Mouse (Mus musculus) skeletal muscle tissue, adult 2 months (tissue): ENCODE measurements around the gene Smtnl2.
"Not testable (repeated sequence)": the region's sequence is repeated elsewhere in the genome, so short reads cannot be mapped to it uniquely, and the experiment has no call there.

ENCODE experiments used
- DNase-seq: peaks from one replicate; pipeline ENCODE4 v3.0.0-alpha.2; 2012; ENCODE audit warnings: low read depth, low spot score

Smtnl2 gene

DNA sequence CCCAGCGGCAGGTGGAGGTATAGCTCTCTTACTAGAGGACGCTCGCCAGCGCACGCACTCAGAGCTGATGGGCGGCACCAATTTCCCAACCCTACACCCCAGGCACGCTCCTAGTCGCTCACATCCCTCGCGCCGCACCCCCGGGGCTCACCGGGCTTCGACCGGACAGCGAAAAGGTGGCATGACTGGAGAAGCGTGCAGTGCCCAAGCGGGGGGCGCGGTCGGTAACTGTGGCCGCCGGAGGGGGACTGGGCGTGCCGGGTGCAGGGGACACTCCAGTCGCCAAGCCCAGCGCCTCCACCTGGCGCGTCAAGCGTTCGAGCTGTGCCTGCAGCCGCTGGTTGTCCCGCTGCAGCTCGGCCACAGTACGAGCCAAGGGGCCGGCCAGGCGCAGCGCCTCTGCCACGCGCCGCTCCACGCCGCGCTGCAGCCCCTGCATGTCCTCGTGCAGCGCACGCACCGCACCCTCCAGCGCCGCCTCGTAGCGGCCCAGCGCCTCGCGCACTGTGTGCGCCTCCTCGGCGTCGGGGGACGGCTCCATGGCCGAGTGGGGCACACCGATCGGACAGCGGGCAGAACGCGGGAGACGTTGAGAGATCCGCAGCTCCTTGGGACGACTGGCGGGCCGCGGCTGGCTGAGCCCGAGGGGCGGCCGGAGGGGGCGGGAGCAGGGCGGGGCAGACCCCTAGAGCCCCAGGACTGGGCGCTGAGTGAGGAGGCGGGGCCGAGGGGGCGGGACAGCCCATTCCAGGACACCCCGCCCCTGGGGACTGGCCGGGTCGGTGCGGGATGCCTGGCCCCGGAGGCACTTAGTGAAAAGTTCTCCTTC lies at the start of gene Smtnl2:
TSS of gene Smtnl2 (minus strand) at position 621 of the 829 bp plus-strand sequence.
- DNase-seq = peak; percentile 83

DNA sequence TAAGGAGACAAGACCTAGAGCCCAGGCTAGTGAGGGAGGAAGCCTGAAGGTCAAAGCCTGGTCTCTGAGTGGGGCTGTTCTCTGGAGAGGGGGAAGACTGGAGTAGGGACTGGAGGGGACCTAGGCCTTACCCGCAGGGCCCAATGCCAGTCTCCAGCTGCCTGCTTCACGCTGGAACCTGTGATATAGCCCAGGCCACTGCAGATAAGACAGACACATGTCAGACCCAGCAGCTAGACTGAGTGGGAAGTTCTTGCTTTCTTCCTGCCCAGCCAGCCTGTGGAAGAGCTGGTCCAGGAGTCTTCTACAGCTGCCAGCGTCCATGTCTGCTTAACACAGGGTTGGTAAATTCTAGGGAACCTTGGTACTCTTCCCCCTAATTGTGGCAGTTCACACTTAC lies 47.0 kb upstream of the Smtnl2 start:
- no peak for DNase-seq

DNA sequence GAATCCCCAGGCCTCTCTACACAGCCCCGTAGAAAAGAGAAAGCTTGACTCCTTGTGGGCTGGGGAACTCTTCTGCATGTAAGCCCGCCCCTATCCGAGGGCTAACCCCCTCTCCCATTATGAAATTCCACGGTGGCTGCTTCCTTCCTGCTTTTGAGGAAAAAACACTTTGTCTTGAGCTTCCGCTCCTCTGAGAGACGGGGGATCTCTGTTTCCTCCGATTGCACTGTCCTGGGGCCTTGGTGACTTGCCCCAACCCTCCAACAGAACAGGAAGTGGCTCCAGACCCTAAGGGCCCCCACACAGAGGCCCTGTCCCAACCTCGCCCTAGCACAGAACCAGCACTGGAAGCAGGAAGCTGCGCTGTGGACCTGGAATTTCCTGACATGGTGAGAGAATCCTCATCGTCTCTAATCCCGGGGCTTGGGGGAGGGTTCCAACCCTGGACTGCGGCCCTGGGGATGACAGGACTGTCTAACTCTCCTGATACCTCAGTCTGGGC lies 46.5 kb upstream of the Smtnl2 start:
- no peak for DNase-seq

DNA sequence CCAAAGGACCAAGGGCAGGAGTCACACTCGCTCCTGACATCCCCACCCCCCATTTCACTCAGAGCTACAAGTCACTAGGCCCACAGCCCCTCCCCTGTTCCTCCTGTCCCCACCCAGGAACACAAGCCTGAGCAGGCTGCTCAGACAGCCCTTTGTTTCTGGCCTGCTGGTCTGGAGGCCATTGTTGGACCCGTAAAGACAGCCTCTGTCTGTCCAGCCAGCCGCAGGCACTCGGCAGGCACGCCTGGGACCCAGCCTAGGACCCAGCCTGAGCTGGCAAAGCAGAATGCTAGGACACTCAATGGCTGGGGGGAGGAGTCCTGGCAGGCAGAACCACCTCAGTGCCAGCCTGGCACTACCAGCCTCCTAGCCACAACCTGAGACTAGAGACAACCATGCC lies 44.2 kb upstream of the Smtnl2 start:
- no peak for DNase-seq

DNA sequence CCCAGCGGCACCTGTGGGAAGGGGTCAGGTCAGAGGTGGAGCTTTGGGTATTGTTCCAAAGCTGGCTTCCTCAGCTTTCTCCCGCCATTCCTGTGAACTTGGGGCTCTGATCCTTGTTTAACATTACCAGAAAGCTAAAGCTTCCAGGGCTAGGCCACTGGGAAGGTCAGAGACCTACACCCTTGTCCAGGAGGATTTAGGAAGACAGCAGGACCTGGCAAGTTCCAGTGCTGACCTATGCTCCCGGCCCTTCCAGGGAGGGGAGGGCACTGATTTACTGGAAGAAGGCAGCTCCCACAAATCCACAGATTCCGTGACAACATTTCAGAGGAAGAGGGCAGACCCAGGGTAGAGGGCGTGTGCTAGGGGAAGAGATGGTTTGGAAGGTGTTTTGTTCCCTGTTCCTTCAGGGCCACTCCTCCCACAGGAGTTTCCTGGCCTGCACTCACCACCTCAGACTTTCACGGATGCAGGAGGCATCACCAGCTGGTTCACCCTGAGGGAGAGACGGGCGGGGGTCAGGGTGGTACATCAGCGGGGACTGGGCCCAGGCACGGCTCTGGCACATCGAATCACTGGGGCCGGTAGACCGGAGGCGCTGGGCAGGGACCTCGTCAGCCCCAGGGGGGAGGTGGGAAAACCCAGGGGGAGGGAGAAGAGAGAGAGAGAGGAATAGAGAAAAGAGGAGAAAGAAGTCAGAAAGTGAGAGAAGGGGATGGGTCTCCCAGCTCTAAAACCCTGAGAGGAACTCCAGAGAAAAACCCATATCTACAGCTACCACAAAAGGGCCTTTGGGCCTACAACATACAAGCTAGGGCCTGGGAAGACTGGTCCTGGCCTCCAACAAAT lies 41.8 kb upstream of the Smtnl2 start:
- DNase-seq = no peak

DNA sequence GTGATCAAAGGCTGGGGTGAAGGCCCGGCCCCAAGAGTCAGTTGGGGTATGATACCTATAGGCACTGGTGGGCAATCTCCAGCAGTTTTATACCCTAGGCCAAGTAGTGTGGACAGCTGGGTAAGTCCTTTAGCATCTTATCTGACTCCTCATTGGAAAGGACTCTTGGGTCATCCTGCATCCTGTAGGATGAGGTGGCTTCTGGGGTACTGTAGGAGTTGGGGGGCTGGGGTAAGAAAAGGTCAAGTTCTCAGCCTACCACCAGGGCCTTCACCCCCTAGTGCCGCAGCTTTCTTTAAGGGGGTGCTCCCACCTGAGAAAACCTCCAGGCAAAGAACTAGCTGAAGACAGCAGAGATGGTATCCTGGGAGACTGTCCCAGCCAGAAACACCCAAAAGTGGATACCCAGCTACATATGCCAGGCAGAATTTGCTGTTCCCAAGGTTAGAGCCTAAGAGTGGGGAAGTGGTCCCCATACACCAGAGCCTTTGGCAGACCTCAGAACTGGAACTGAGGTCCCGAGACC lies 40.7 kb upstream of the Smtnl2 start:
- no peak for DNase-seq

DNA sequence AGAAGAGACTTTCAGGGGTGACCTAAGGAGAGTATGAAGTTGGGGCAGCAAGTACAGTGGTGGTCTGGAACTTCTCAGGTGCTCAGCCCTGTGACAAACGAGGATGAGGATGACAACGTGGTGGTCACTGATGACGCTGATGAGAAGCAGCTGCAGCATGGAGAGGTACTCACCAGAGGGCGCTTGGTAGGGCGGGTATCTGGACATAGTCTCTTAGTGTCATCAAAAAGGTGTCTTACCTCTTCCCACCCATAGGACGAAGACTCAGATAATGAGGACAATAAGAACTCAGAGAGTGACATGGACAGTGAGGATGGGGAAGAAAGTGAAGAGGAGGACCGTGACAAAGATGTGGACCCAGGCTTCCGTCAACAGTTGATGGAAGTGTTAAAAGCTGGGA lies 36.0 kb upstream of the Smtnl2 start:
- DNase-seq = no peak

DNA sequence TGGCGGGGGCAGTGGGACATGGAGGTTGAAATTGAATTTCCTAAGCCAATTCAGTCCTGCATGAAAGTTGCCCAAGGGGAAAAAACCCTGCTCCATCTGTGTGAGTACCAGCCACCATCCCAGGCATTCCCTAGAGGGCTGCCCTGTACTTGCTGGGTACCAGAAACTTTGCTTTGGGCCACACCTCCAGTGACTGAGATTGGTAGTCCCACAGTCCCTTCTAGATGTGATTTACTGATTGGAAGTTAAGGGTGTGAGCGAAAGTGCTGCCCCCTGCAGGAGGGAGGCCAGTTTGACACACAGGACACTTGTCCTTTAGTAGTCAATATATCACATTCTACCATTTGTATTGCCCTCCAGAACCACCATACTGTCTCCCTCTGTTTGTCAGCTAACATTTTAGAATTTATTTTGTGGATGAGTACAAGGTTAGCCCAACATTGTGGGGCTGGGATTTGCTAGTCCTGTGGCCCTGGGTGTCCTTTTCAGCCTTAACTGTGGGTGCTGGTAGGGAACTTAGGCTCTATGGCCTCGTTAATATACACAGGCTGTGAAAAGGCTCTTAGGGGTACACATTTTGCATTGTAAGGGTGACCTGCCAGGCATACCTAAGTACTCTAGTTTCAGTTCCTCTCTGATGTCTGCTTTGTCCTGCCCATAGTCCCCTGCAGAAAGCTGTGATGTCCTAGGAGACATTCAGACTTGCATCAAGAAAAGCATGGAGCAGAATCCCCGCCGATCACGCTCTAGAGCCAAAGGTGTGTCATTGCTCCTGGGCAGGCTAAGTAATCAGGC lies 35.0 kb upstream of the Smtnl2 start:
- no peak for DNase-seq

DNA sequence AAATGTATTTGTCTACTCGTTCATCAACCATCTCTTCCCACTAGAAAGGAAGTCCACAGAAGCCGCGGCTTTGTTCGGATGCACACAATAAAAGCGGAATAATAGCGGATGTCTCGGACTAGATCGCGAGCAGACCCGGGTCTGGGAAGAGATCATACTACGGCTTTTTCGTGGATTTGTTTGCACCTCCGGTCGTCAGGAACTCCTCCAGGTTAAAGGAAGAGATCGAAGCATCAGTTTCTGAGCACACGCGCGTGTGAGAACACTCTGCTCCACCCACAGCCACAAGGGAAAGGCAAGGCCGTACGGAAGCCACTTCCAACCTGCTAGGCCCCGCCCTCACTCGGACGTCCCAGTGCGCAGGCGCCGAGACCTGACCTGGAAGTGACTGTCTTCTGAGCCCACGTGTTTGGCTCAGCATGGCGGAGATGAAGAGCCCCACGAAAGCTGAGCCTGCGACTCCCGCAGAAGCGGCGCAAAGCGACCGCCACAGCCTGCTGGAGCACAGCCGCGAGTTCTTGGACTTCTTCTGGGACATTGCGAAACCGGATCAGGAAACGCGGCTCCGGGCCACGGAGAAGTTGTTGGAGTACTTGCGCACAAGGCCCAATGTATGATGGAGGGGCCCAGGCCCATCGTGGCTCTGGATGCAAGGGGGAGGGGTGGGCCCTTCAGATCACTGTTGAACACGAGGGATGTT lies 29.6 kb upstream of the Smtnl2 start, which contains the start of gene Mybbp1a:
TSS of gene Mybbp1a (plus strand) at position 391 of the 700 bp plus-strand sequence.
- DNase-seq = peak; percentile 96

DNA sequence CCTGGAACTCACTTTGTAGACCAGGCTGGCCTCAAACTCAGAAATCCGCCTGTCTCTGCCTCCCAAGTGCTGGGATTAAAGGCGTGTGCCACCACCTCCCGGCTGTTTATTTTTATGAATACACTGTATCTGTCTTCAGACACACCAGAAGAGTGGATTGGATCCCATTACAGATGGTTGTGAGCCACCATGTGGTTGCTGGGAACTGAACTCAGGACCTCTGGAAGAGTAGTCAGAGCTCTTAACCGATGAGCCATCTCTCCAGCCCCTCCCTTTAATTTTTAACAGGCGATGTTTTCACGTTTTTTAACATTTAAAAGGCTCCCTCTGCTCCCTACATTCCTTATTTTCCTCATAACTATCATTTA lies 29.1 kb upstream of the Smtnl2 start:
- not testable (repeated sequence) for DNase-seq

DNA sequence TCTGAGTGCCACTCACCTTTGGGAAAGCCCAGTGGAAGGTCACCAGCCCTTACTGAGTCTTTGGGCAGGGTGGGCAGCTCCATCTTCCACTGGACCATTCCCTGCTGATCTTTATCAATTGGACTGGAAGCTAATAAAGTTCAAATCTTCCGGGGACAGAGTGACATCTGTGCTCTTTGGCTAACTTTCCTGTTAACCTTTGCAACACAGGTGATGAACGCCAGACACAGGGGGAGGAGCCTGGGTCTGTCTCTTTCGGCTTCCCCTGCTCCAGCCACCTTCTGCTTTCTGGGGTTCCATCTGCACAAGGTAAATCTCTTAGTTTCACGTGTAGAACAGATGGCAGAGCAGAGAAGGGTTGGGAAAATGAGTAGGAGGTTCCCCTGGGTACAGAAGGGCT lies 26.9 kb upstream of the Smtnl2 start:
- no peak for DNase-seq

DNA sequence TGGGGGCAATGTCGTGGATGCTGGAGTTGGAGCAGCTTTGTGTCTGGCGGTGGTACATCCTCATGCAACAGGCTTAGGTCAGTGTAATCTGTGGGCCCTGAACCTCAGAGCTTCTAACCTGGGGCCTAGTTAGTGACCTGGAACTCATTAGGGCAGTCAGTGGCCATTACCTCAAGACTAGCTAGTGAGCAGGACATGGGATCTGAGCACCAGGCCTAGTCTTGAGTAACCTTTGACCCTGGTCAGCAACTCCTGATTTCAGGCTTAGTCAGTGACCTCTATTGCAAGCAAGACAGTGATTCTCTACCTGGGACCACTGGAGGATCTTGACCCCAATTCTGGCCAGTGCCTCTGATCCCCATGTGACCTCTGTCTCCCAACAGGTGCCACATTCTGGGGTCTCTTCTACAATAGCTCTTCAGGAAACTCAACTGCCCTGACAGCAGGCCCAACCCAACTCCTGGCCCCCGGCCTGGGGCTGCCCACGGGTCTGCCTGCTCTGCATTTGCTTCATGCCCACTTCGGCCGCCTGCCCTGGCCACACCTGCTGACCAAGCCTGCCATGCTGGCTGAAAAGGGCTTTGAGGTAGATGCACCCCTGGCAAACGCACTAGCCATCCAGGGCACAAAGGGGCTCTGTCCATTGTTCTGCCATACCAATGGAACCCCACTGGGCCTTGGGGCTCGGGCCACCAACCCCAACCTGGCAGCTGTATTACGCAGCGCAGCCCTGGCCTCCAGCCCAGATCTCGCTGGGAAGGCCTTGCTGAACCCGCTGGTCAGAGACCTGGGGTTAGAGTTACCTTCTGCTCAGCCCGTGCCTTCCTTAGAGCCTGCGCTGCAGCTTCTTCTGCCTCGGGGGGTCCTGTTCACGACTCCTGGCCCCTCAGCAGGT lies 25.5 kb upstream of the Smtnl2 start:
- no peak for DNase-seq

DNA sequence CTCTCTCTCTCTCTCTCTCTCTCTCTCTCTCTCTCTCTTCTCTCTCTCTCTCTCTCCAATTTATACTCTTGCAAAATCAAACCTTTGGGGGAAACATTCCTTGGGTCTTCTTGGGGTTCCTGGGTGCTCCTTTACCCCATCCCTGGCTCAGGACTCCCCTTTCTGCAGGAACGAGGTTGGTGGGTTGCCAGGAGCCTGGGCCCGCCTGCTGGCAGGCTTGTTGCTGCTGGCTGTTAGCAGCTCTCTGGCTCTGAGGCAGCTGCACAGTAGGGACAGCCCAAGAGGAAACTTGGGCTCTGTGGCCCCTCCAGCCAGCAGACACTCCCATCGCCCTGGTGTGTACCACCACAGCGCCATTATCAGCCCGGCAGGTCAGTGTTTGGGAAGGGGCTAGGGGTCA lies 24.8 kb upstream of the Smtnl2 start:
- DNase-seq = no peak

DNA sequence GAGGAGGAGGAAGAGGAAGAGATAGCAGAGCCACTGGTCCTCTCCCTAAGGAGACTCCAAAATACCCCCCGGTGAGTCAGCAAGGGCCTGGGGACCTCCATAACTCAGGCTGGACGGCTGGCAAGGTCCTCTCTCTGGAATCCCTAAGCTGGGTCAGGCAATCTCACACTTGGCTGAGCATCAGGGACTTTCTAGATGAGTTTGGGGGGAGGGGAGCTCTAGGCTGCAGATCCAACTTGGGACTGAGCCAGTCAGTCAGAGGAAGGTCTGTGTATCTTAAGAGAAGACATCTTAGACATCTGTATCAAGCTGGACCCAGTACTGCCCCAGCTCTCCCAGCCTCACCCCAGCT lies 24.2 kb upstream of the Smtnl2 start:
- no peak for DNase-seq

DNA sequence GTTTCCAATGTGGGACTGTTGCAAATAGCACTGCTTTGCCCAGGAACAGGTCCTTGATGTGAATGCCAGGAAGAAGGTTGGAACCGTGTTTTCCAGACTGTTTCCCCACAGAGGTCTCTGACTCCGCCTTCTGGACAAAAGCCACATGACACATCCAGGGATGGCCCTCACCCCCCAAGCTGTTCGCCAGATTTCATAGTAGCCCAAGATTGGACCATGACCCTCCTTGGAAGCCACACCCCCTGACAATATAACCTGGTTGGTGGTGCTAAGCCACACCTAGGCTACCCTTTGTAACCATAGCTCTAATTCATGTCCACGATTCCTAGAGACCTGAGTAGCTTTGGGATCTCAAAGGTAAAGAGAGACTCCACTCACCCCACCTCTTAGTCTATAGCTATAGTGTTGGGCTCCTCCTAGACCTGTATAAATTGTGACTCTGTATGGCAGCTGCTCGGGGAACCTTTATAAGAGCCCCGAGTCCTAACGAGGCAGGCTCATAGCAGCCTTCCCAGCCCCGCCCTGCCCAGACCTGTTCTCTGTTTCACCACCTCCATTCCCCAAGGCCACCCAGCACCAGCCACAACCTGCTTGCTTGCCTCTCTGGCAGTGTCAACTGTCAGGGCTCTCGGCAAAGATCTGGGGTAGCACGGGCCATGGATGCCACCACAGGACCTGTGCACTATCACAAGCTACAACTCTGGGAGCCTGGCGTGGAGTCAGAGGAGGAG lies 23.6 kb upstream of the Smtnl2 start, which contains the start of gene Ggt6:
TSS of gene Ggt6 (plus strand) at position 564 of the 731 bp plus-strand sequence.
- no peak for DNase-seq

DNA sequence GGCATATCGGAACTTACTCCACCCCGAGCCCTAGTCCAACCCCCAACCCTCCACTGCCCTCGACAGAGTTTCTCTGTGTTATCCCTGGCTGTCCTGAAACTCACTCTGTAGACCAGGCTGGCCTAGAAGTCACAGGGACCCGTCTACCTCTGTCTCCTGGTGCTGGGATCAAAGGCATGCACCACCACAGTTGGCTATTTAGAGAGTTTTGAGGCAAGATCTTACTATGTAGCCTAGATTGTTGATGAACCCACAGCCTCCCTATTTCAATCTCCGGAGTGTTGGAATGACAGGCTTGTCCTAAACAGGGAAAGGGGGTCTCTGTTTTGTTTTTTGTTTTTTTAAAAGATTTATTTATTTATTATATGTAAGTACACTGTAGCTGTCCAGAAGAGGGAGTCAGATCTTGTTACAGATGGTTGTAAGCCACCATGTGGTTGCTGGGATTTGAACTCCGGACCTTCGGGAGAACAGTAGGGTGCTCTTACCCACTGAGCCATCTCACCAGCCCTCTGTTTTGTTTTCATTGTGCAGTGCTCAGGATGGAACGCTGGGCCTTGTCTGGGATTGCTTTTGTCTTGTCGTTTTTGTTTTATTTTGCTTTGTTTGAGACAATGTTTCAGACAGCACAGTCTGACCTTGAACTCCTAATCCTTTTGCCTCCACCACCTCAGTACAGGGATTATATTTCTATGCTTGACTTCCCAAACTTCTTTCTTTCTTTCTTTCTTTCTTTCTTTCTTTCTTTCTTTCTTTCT lies 19.0 kb upstream of the Smtnl2 start:
- not testable (repeated sequence) for DNase-seq

DNA sequence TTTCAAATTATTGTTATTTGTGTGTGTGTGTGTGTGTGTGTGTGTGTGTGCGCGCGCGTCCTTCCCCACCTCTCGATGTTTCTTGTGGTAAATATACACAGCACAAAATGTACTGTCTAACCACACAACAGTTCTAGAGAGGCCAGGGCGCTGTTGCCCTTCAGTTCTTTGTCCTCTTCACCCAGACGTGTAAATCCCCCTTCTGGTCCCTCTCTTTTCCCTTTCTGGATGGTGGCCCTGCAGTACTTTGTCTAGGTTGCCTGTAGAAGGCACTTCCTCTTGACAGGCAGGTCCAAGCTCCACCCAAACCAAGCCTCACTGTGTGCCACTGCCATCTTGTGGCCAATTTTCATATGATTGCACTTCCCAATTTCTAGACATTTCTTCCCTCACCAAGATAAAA lies 17.8 kb upstream of the Smtnl2 start:
- peak; percentile 73 for DNase-seq

DNA sequence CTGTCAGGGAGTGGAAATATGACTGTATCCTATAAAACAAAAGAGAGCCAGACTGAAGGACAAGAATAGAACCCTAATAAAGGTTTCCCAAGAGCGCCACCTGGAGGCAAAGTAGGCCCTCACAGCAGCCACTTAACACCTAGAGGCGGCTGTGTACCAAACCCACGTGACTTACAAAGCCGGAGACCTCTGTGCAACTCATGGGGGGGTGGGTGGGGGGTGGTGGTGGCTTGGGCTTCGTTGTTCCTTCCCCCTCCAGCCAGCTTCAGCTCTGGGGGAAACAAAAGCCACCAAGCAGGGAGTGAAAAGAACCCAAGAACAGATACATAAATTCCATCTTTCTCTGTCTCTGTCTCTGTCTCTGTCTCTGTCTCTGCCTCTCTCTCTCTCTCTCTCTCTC lies 17.2 kb upstream of the Smtnl2 start:
- peak; percentile 78 for DNase-seq
